Mouse (Mus musculus) liver, adult 2 months (tissue): Measurements from ENCODE around the gene Hes2. TPM values are rescaled to one million over a fixed set of nuclear protein-coding genes. Genes with fewer than 3 reads are reported as not detected.

ENCODE experiments used
- DNase-seq: peaks from one replicate; pipeline ENCODE4 v3.0.0-alpha.2; 2011; ENCODE audit warnings: low read depth, low spot score; ENCODE audit errors: extremely low read depth
- H3K27ac ChIP-seq: fragments of 200-500 bp; replicated peaks from 2 replicates; pipeline ENCODE4 v1.5.1; 2012; ENCODE audit warnings: low read depth, mild to moderate bottlenecking, control low read depth, inconsistent platforms, low read length; ENCODE audit not compliant: insufficient read depth
- H3K27me3 ChIP-seq: fragments of 200-500 bp; 2 replicates; pipeline ENCODE4 v1.6.1; 2012; ENCODE audit warnings: mild to moderate bottlenecking, moderate library complexity, low read length, inconsistent platforms; ENCODE audit not compliant: control insufficient read depth, insufficient read depth
- H3K36me3 ChIP-seq: fragments of 200-500 bp; 2 replicates; pipeline ENCODE4 v1.6.1; 2012; ENCODE audit warnings: low read length, inconsistent platforms; ENCODE audit not compliant: control insufficient read depth, insufficient read depth
- H3K4me1 ChIP-seq: fragments of 200-500 bp; 2 replicates; pipeline ENCODE4 v1.6.1; 2011; ENCODE audit warnings: low read length; ENCODE audit not compliant: control insufficient read depth, insufficient read depth
- H3K4me3 ChIP-seq: fragments of 200-500 bp; 2 replicates; pipeline ENCODE4 v1.5.1; 2011; ENCODE audit warnings: low read depth, mild to moderate bottlenecking, control low read depth, low read length, moderate library complexity; ENCODE audit not compliant: insufficient read depth
- H3K79me2 ChIP-seq: fragments of 200-500 bp; 2 replicates; pipeline ENCODE4 v1.6.1; 2012; ENCODE audit warnings: inconsistent platforms, mild to moderate bottlenecking, low read length, moderate library complexity; ENCODE audit not compliant: control insufficient read depth, insufficient read depth
- H3K9ac ChIP-seq: fragments of 200-500 bp; 2 replicates; pipeline ENCODE4 v1.6.1; 2012; ENCODE audit warnings: low read depth, mild to moderate bottlenecking, control low read depth, inconsistent platforms, low read length
- CTCF ChIP-seq: fragments of 200-500 bp; IDR thresholded peaks from 2 replicates; pipeline ENCODE4 v1.5.1; 2011; ENCODE audit warnings: low read depth, low read length, control low read depth
- POLR2A ChIP-seq: fragments of 200-500 bp; IDR thresholded peaks from 2 replicates; pipeline ENCODE4 v1.6.1; 2011; ENCODE audit warnings: low read length, control low read depth; ENCODE audit not compliant: insufficient read depth; ENCODE audit errors: extremely low read depth
- WGBS: fragments of 180-500 bp; shearing (Covaris S2); methylation state at CpG from one replicate; pipeline ENCODE4 v1.1.7; 2018; 5-methylcytosine and 5-hydroxymethylcytosine counted together
- polyA plus RNA-seq: library from polyadenylated mRNA; depleted of rRNA; stranded (reverse); fragments of >200 nt; gene quantifications from 2 replicates; pipeline ENCODE4 v1.2.3, GENCODE M21; 2012
- total RNA-seq: library from RNA; depleted of rRNA; stranded (reverse); fragments of >200 nt; gene quantifications from 2 replicates; pipeline ENCODE4 v1.2.3, GENCODE M21; 2014

Gene Hes2
- total and polyA plus RNA-seq, 2 experiments, result not detected

- TF ChIP-seq POLR2A, result no peak
- no peak for TF ChIP-seq CTCF
- Histone ChIP-seq H3K4me1 (peaks cover 5% of the 10 kb centered on the region; the same call in 1 of the 2 replicates), H3K9ac (no peak overlapping the region), H3K27me3 (no peaks in the 10 kb centered on the region), H3K36me3 (no peaks in the 10 kb centered on the region), H3K4me3 (no peak overlapping the region), H3K79me2 (no peaks in the 10 kb centered on the region), H3K27ac (no peak overlapping the region)
- WGBS, result 77% methylated on average over 8 of the region's 8 CpGs
- DNase-seq, result no peak
Measured at GRCm38 (mm10) chr4:152141521-152142135, 17.0 kb upstream of the Hes2 start.

DNA sequence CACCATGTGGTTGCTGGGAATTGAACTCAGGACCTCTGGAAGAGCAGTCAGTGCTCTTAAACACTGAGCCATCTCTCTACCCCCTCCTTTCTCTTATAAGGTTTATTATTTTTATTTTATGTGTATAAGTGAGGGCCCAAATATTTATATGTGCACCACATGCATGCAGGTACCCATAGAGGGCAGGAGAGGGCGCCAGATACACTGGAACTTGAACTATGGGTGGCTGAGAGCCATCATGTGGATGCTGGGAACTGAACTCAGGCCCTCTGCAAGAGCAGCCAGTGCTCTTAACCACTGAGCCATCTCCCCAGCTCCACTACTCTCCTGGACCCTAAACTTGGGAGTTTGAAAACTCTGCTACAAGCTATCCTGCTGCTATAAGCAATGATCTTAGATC, 15.0 kb upstream of the Hes2 start:
- H3K27me3 ChIP-seq, result no peaks in the 10 kb centered on the region
- H3K4me1 ChIP-seq, result peaks cover 3% of the 10 kb centered on the region; the same call in 1 of the 2 replicates
- no peak overlapping the region for H3K4me3 ChIP-seq
- no peaks in the 10 kb centered on the region for H3K36me3 ChIP-seq
- H3K27ac ChIP-seq, result no peak overlapping the region
- TF ChIP-seq CTCF, result no peak
- TF ChIP-seq POLR2A, result no peak
- 36% methylated on average over 1 of the region's 1 CpGs for WGBS
- no peak for DNase-seq
- no peak overlapping the region for H3K9ac ChIP-seq
- no peaks in the 10 kb centered on the region for H3K79me2 ChIP-seq

DNA sequence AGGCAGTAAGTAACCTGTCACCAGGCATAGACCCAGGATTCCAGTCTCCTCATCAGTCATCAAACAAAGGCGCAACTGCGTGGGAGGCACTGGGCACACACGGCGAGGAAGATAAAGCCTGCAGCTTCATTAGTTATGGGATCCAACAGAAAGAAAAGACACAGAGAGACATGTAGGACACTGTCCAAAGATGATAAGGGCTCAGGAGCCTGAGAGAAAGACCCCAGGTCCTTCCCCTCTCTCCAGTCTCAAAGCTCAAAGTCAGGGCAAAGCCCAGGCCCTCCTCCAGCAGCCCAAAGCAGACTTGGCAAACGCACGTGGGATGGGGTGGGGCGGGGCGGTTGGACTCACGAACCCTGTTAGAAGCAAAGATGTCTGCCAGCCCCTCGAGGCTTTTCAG, 13.2 kb upstream of the Hes2 start:
- no peak for DNase-seq
- WGBS, result 35% methylated on average over 10 of the region's 10 CpGs
- H3K27me3 ChIP-seq, result no peaks in the 10 kb centered on the region

DNA sequence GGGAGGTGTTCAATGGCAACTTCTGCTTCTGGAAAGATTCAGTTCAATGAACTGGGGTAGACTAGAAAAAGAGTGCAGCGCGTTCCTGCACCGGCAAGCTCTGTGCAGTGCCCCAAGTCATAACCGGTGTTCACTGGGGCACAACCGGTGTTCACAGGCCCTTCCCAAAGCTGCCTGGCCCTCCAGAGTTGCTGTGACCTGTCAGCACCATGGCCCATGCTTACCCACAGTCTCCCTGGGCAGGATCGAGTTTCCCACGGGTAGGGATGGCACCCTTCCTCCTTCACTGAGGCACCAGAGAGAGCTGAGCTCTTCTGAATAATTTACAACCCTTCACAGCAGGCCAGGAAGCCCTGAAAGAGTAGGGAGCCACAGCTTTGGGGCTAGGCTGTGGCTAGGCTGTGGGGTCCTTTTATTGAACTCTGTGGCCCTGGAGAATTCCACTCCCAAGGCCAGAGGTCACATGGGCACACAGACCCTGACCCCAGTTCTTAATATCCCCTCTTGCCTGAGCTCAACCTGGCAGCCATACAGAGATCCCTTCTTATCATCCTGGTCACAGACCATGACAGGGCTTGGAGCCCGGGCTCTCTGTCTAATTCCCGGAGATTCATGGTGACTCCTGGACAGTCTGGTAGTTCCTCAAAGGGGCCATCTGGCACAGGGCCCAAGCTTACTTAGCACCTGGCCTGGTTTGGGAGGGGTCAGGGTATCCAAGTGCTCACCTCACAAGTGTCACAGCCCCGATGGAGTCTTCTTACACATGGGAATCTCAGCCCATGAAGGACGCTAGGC, 12.4 kb upstream of the Hes2 start:
- no peak for DNase-seq
- no peak overlapping the region for H3K9ac ChIP-seq
- H3K79me2 ChIP-seq, result no peaks in the 10 kb centered on the region
- no peaks in the 10 kb centered on the region for H3K27me3 ChIP-seq
- no peaks in the 10 kb centered on the region for H3K36me3 ChIP-seq
- H3K4me1 ChIP-seq, result no peaks in the 10 kb centered on the region
- no peak overlapping the region for H3K27ac ChIP-seq
- WGBS, result 79% methylated on average over 11 of the region's 11 CpGs
- no peak overlapping the region for H3K4me3 ChIP-seq
- no peak for TF ChIP-seq POLR2A
- no peak for TF ChIP-seq CTCF

More for the DNA sequence above, 13.2 kb upstream of the Hes2 start:
- Histone ChIP-seq H3K4me1 (no peaks in the 10 kb centered on the region), H3K9ac (no peak overlapping the region), H3K27ac (no peak overlapping the region), H3K79me2 (no peaks in the 10 kb centered on the region), H3K36me3 (no peaks in the 10 kb centered on the region), H3K4me3 (no peak overlapping the region)
- TF ChIP-seq CTCF (no peak), POLR2A (no peak)

GRCm38 (mm10) chr4:152150546-152150945, 8.1 kb upstream of the Hes2 start:
- Histone ChIP-seq H3K79me2 (no peaks in the 10 kb centered on the region), H3K9ac (no peak overlapping the region), H3K27ac (no peak overlapping the region), H3K4me3 (no peak overlapping the region), H3K36me3 (no peaks in the 10 kb centered on the region), H3K27me3 (peaks cover 6% of the 10 kb centered on the region), H3K4me1 (no peaks in the 10 kb centered on the region)
- 80% methylated on average over 4 of the region's 4 CpGs for WGBS
- no peak for DNase-seq
- TF ChIP-seq CTCF (no peak), POLR2A (no peak)
